ENCODE assay signal across 12 mouse cellular contexts in genomic region chr5:119370481-119370880, GRCm38 (mm10).
DNase-seq lines count a peak whose midpoint lies in the region; ATAC-seq lines count a peak whose summit lies in the region.
"Had no signal": no experiment of that assay in that cellular context is flagged by ENCODE, and none has a peak within 500 bp of the region (broad histone marks: within the 10 kb centered on the region; RNA-seq: fewer than 3 reads in every experiment).

No protein-coding gene starts in this region.

- H3K9ac ChIP-seq in hindbrain, embryonic 11.5 days (ENCODE audit: low read depth, low read length): no peak overlapping the region
- H3K9ac ChIP-seq in forebrain, embryonic 16.5 days (replicated peaks; ENCODE audit: low read depth, low read length): peak overlapping the region; percentile 18; the same call in 1 of the 2 replicates

- H3K4me2 ChIP-seq in hindbrain, embryonic 11.5 days (replicated peaks; ENCODE audit: low read depth, low read length): no peak overlapping the region
- peak overlapping the region; percentile 37 for H3K4me2 ChIP-seq in forebrain, embryonic 16.5 days (ENCODE audit: low read length)

- no peak overlapping the region for H3K27ac ChIP-seq in hindbrain, embryonic 10.5 days
- no peak overlapping the region for H3K27ac ChIP-seq in hindbrain, embryonic 11.5 days (ENCODE audit: low read depth, low read length)
- H3K27ac ChIP-seq in embryonic facial prominence, embryonic 10.5 days (replicated peaks): 0 out of 2 replicates have a peak overlapping the region, but pooled peaks have one; percentile 40
- H3K27ac ChIP-seq in forebrain, embryonic 16.5 days (ENCODE audit: low read length): no peak overlapping the region
- no peak overlapping the region for H3K27ac ChIP-seq in midbrain, embryonic 10.5 days (replicated peaks)
- no peak overlapping the region for H3K27ac ChIP-seq in heart, embryonic 10.5 days

- ATAC-seq in hindbrain, embryonic 11.5 days (ENCODE audit: low FRiP score): no peak
- no peak for ATAC-seq in forebrain, embryonic 16.5 days

- H3K9me3 ChIP-seq in hindbrain, embryonic 10.5 days: no peaks in the 10 kb centered on the region
- no peaks in the 10 kb centered on the region for H3K9me3 ChIP-seq in hindbrain, embryonic 11.5 days (ENCODE audit: control insufficient read depth, low read length)
- H3K9me3 ChIP-seq in embryonic facial prominence, embryonic 10.5 days: no peaks in the 10 kb centered on the region
- H3K9me3 ChIP-seq in forebrain, embryonic 16.5 days (ENCODE audit: control insufficient read depth, low read length): no peaks in the 10 kb centered on the region
- 0 out of 2 replicates have a peak, but pooled peaks cover 3% of the 10 kb centered on the region for H3K9me3 ChIP-seq in midbrain, embryonic 10.5 days (replicated peaks)
- no peaks in the 10 kb centered on the region for H3K9me3 ChIP-seq in heart, embryonic 10.5 days

- H3K4me3 ChIP-seq in hindbrain, embryonic 10.5 days: 0 out of 2 replicates have a peak overlapping the region, but pooled peaks have one; percentile 11
- H3K4me3 ChIP-seq in hindbrain, embryonic 11.5 days (ENCODE audit: low read depth, low read length): no peak overlapping the region
- peak overlapping the region; percentile 19 for H3K4me3 ChIP-seq in embryonic facial prominence, embryonic 10.5 days
- 0 out of 2 replicates have a peak overlapping the region, but pooled peaks have one; percentile 6 for H3K4me3 ChIP-seq in forebrain, embryonic 16.5 days (replicated peaks; ENCODE audit: low read length)
- peak overlapping the region; percentile 30 for H3K4me3 ChIP-seq in midbrain, embryonic 10.5 days
- H3K4me3 ChIP-seq in heart, embryonic 10.5 days: no peak overlapping the region
- H3K4me3 ChIP-seq: megakaryocyte, embryonic 14.5 days had no signal

- H3K4me1 ChIP-seq in hindbrain, embryonic 10.5 days (replicated peaks): peaks cover 8% of the 10 kb centered on the region; the same call in 1 of the 2 replicates
- no peaks in the 10 kb centered on the region for H3K4me1 ChIP-seq in hindbrain, embryonic 11.5 days (replicated peaks; ENCODE audit: control insufficient read depth, insufficient read depth, low read length)
- H3K4me1 ChIP-seq in embryonic facial prominence, embryonic 10.5 days: peaks cover 10% of the 10 kb centered on the region
- peaks cover 7% of the 10 kb centered on the region; the same call in 1 of the 2 replicates for H3K4me1 ChIP-seq in forebrain, embryonic 16.5 days (replicated peaks; ENCODE audit: control insufficient read depth, insufficient read depth, low read length)
- H3K4me1 ChIP-seq in midbrain, embryonic 10.5 days: peaks cover 12% of the 10 kb centered on the region
- H3K4me1 ChIP-seq in heart, embryonic 10.5 days: no peaks in the 10 kb centered on the region; the same call in 1 of the 2 replicates
- H3K4me1 ChIP-seq: megakaryocyte, embryonic 14.5 days had no signal

- H3K27me3 ChIP-seq in hindbrain, embryonic 10.5 days (ENCODE audit: insufficient read depth, poor library complexity, severe bottlenecking): peaks cover 91% of the 10 kb centered on the region
- H3K27me3 ChIP-seq in hindbrain, embryonic 11.5 days (ENCODE audit: control insufficient read depth, insufficient read depth, low read length): 0 out of 2 replicates have a peak, but pooled peaks cover 2% of the 10 kb centered on the region
- H3K27me3 ChIP-seq in embryonic facial prominence, embryonic 10.5 days (replicated peaks; ENCODE audit: low read depth, poor library complexity, severe bottlenecking): peaks cover 25% of the 10 kb centered on the region
- no peaks in the 10 kb centered on the region; the same call in 1 of the 2 replicates for H3K27me3 ChIP-seq in forebrain, embryonic 16.5 days (replicated peaks; ENCODE audit: control insufficient read depth, insufficient read depth, low read length)
- peaks cover 97% of the 10 kb centered on the region for H3K27me3 ChIP-seq in midbrain, embryonic 10.5 days (ENCODE audit: low read depth, poor library complexity, severe bottlenecking)
- peaks cover 8% of the 10 kb centered on the region; the same call in 1 of the 2 replicates for H3K27me3 ChIP-seq in heart, embryonic 10.5 days (ENCODE audit: insufficient read depth, poor library complexity, severe bottlenecking)
- H3K27me3 ChIP-seq: megakaryocyte, embryonic 14.5 days had no signal

- 70% methylated on average over 12 of the region's 12 CpGs for WGBS in hindbrain, embryonic 10.5 days
- WGBS in hindbrain, embryonic 11.5 days: 68% methylated on average over 12 of the region's 12 CpGs
- 61% methylated on average over 12 of the region's 12 CpGs for whole genome bisulfite sequencing in embryonic facial prominence, embryonic 10.5 days
- WGBS in forebrain, embryonic 16.5 days: 7% methylated on average over 12 of the region's 12 CpGs
- WGBS in midbrain, embryonic 10.5 days: 45% methylated on average over 12 of the region's 12 CpGs
- WGBS in heart, embryonic 10.5 days: 81% methylated on average over 12 of the region's 12 CpGs

- no peaks in the 10 kb centered on the region for H3K36me3 ChIP-seq in hindbrain, embryonic 10.5 days
- H3K36me3 ChIP-seq in hindbrain, embryonic 11.5 days (ENCODE audit: control insufficient read depth, insufficient read depth, low read length): no peaks in the 10 kb centered on the region
- no peaks in the 10 kb centered on the region for H3K36me3 ChIP-seq in embryonic facial prominence, embryonic 10.5 days (replicated peaks)
- H3K36me3 ChIP-seq in forebrain, embryonic 16.5 days (ENCODE audit: control insufficient read depth, insufficient read depth): no peaks in the 10 kb centered on the region
- no peaks in the 10 kb centered on the region for H3K36me3 ChIP-seq in midbrain, embryonic 10.5 days
- no peaks in the 10 kb centered on the region for H3K36me3 ChIP-seq in heart, embryonic 10.5 days

- no peak for DNase-seq in hindbrain, embryonic 10.5 days (ENCODE audit: low spot score)
- DNase-seq in hindbrain, embryonic 11.5 days (ENCODE audit: low spot score): no peak
- DNase-seq in embryonic facial prominence, embryonic 10.5 days (ENCODE audit: low spot score): no peak
- DNase-seq in midbrain, embryonic 10.5 days (ENCODE audit: low spot score): peak; percentile 22
- DNase-seq in natural killer cell, adult 2 months (ENCODE audit: low spot score in 2 of 2): no peak
- no peak for DNase-seq in right cerebral cortex, postnatal 36 days (ENCODE audit: low spot score in 2 of 2)
- DNase-seq in heart, embryonic 10.5 days (ENCODE audit: low spot score): no peak
- DNase-seq: adrenal gland, postnatal 36 days; B cell, adult 2 months; cerebellum, adult 2 months had no signal

Comparison
In these comparisons a context has a peak if more than half of its experiments do, and no peak if none do; other contexts are left out.
1. H3K4me3 ChIP-seq: peak in hindbrain, embryonic 10.5 days (single experiment), embryonic facial prominence, embryonic 10.5 days (single experiment), forebrain, embryonic 16.5 days (single experiment) and midbrain, embryonic 10.5 days (single experiment); none in hindbrain, embryonic 11.5 days (single experiment) and heart, embryonic 10.5 days (single experiment).